Mouse (Mus musculus): ENCODE results near the gene Mettl7a3. TPM values are rescaled to one million over a fixed set of nuclear protein-coding genes. Genes with fewer than 3 reads are reported as not detected.
"Not testable (repeated sequence)": the region's sequence is repeated elsewhere in the genome, so short reads cannot be mapped to it uniquely, and the experiment has no call there.

Mettl7a3 gene
- total and polyA plus RNA-seq, 2 experiments from 2014 or later: not detected

DNA sequence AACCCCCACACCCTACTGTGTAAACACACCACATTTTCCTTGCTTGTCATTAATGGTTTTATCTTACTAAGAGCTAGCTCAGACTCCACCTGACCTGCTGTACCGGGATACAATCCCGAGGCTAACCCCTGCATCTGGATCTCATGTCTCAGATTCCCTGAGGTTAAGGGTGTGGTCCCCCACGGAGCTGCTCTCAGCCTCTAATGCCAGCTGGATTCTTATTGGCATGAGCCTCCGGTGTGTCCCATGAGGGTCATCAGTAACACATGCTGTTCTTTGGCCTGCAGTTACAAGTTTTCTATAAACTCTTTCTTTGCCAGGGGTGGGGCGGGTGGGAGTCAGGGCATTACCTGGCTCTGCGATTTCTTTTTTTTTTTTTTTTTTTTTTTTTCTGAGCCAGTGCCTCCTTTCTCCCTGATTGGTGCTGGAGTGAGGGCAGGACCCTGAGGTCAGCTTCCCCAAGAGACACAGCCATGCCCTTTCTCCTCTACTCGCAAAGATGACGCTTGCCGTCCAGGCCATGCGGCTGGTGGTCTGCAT is 18.1 kb downstream of the Mettl7a3 start, which contains the start of the genes Methig1 and Mettl7a2:
TSS of gene Methig1 (plus strand) at position 439 of the 540 bp plus-strand sequence.
TSS of gene Mettl7a2 (plus strand) at position 490 of the 540 bp plus-strand sequence.
- Histone ChIP-seq H3K27me3 (ENCODE audit: insufficient read depth, low read length) (no peaks in the 10 kb centered on the region), H3K9me3 (ENCODE audit: low read length) (no peaks in the 10 kb centered on the region), H3K4me3 (ENCODE audit: low read depth, low read length) (no peak within 1 kb of the TSS), H3K36me3 (ENCODE audit: insufficient read depth, low read length) (no peaks in the 10 kb centered on the region), H3K27ac (ENCODE audit: low read depth, low read length) (no peak within 1 kb of the TSS), H3K4me2 (ENCODE audit: low read depth, low read length, poor library complexity, severe bottlenecking) (no peak within 1 kb of the TSS), H3K9ac (replicated peaks; ENCODE audit: low read length, poor library complexity, severe bottlenecking) (no peak within 1 kb of the TSS), H3K4me1 (ENCODE audit: insufficient read depth, low read length) (no peaks in the 10 kb centered on the region)
- no peak for TF ChIP-seq CTCF (IDR thresholded peaks at IDR 0.05)
- 85% methylated on average over 10 of the region's 10 CpGs for WGBS
- DNase-seq (ENCODE audit: low spot score) (no peak), ATAC-seq (ENCODE audit: low FRiP score) (no peak)

DNA sequence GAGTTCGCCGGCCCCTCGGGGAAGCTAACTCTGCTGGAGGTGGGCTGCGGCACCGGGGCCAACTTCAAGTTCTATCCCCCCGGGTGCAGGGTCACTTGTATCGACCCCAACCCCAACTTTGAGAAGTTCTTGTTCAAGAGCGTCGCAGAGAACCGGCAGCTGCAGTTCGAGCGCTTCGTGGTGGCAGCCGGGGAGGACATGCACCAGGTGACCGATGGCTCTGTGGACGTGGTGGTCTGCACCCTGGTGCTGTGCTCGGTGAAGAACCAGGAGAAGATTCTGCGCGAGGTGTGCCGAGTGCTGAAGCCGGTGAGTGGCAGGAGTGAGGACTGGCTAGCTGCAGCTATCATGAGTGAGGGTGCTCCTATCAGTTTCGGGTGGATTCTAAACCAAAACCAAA is 18.7 kb downstream of the Mettl7a3 start:
- H3K9me3 ChIP-seq (ENCODE audit: low read length); H3K4me3 ChIP-seq (ENCODE audit: low read depth, low read length); ATAC-seq (ENCODE audit: low FRiP score); H3K4me2 ChIP-seq (ENCODE audit: low read depth, low read length, poor library complexity, severe bottlenecking); H3K4me1 ChIP-seq (ENCODE audit: insufficient read depth, low read length); H3K36me3 ChIP-seq (ENCODE audit: insufficient read depth, low read length); DNase-seq (ENCODE audit: low spot score); H3K9ac ChIP-seq (replicated peaks; ENCODE audit: low read length, poor library complexity, severe bottlenecking); H3K27me3 ChIP-seq (ENCODE audit: insufficient read depth, low read length); H3K27ac ChIP-seq (ENCODE audit: low read depth, low read length): not testable (repeated sequence)
- 87% methylated on average over 12 of the region's 22 CpGs for WGBS

DNA sequence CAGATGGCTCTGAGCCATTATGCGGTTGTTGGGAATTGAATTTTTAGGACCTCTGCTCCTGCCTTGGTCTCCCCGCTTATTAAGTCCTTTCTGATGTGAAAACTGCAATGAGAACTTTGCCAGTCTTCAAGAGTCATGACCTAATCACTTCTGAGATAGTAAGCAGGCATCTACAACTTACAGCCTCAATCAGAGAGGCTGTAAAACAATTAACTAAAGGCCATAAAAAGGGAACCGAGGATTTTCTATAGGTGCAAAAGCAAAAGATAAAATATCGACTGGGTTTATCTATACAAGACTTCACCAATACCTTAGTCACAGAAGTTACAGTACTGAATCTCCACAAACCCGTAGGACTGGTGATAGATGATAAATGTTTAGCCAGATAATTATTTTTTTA is 21.1 kb downstream of the Mettl7a3 start:
- Histone ChIP-seq H3K4me3 (ENCODE audit: low read depth, low read length) (no peak overlapping the region), H3K36me3 (ENCODE audit: insufficient read depth, low read length) (no peaks in the 10 kb centered on the region), H3K27ac (ENCODE audit: low read depth, low read length) (no peak overlapping the region), H3K9me3 (ENCODE audit: low read length) (no peaks in the 10 kb centered on the region), H3K4me2 (ENCODE audit: low read depth, low read length, poor library complexity, severe bottlenecking) (no peak overlapping the region), H3K27me3 (ENCODE audit: insufficient read depth, low read length) (no peaks in the 10 kb centered on the region), H3K4me1 (ENCODE audit: insufficient read depth, low read length) (no peaks in the 10 kb centered on the region), H3K9ac (replicated peaks; ENCODE audit: low read length, poor library complexity, severe bottlenecking) (no peak overlapping the region)
- TF ChIP-seq CTCF (IDR thresholded peaks at IDR 0.05): no peak
- DNase-seq (ENCODE audit: low spot score): no peak
- no peak for ATAC-seq (ENCODE audit: low FRiP score)
- WGBS: 91% methylated on average over 5 of the region's 5 CpGs

DNA sequence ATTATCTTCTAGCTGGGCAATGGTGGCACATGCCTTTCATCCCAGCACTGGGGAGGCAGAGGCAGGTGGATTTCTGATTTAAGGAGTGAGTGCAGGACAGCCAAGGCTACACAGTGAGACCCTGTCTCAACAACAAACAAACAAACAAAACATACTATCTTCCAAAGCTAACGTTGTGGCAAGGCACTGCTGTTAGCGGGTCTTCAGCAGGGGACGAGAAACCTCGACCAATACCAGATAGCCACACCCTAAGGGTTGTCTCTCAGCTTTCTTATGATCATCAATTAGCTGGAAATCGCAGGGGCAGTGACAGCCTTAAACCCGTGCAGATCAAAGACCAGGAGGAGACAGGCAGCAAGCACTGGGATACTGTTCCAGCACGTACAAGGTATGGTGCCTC is 29.5 kb downstream of the Mettl7a3 start, which contains the start of gene Higd1c:
TSS of gene Higd1c (plus strand) at position 301 of the 400 bp plus-strand sequence.
- Histone ChIP-seq H3K4me2 (ENCODE audit: low read depth, low read length, poor library complexity, severe bottlenecking) (no peak within 1 kb of the TSS), H3K4me1 (ENCODE audit: insufficient read depth, low read length) (no peaks in the 10 kb centered on the region), H3K4me3 (ENCODE audit: low read depth, low read length) (no peak within 1 kb of the TSS), H3K27ac (ENCODE audit: low read depth, low read length) (no peak within 1 kb of the TSS), H3K9ac (replicated peaks; ENCODE audit: low read length, poor library complexity, severe bottlenecking) (no peak within 1 kb of the TSS), H3K27me3 (ENCODE audit: insufficient read depth, low read length) (no peaks in the 10 kb centered on the region), H3K36me3 (ENCODE audit: insufficient read depth, low read length) (no peaks in the 10 kb centered on the region), H3K9me3 (ENCODE audit: low read length) (no peaks in the 10 kb centered on the region)
- no peak for DNase-seq (ENCODE audit: low spot score)
- ATAC-seq (ENCODE audit: low FRiP score): no peak
- no peak for TF ChIP-seq CTCF (IDR thresholded peaks at IDR 0.05)
- 78% methylated on average over 7 of the region's 7 CpGs for WGBS

DNA sequence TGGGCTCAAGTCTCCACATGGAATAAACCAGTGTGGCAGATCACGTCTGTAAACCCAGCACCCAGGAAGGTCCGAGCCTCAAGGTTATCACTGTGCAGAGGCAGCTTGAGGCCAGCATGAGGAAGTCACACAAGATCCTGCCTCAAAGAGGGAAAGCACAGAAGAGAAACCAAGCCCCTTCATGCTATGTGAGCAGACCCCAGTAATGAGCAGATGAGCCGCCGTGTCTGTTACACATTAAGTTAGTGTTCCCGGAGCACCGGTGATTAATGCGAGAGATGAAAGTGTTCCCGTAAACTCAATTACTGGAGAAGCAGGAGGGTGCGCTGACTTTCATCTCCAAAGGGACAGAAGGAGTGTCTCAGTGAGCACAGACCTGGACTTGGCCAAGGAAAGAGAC is 31.2 kb downstream of the Mettl7a3 start:
- H3K9ac ChIP-seq (replicated peaks; ENCODE audit: low read length, poor library complexity, severe bottlenecking); H3K4me3 ChIP-seq (ENCODE audit: low read depth, low read length); H3K27me3 ChIP-seq (ENCODE audit: insufficient read depth, low read length); H3K36me3 ChIP-seq (ENCODE audit: insufficient read depth, low read length); H3K9me3 ChIP-seq (ENCODE audit: low read length); H3K4me2 ChIP-seq (ENCODE audit: low read depth, low read length, poor library complexity, severe bottlenecking); H3K27ac ChIP-seq (ENCODE audit: low read depth, low read length); H3K4me1 ChIP-seq (ENCODE audit: insufficient read depth, low read length); ATAC-seq (ENCODE audit: low FRiP score); DNase-seq (ENCODE audit: low spot score): not testable (repeated sequence)
- 53% methylated on average over 9 of the region's 9 CpGs for WGBS

DNA sequence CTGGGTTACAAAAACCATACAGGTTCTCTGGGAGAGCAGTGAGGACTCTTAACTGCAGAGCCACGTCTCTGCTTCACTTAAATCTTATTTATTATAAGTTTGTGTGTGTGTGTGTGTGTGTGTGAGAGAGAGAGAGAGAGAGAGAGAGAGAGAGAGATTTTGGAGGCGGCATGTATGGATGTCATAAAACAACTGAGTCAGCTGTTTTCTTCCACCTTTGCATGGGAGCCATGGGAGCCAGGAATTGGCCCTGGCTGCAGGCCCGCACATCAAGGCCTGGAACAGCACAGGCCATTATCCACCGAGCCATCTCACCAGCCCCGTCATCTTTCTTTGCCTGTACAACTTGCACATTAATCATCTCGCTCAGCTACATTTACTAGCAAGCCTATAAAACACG is 32.4 kb downstream of the Mettl7a3 start:
- Histone ChIP-seq H3K9me3 (ENCODE audit: low read length) (no peaks in the 10 kb centered on the region), H3K9ac (replicated peaks; ENCODE audit: low read length, poor library complexity, severe bottlenecking) (no peak overlapping the region), H3K4me3 (ENCODE audit: low read depth, low read length) (no peak overlapping the region), H3K36me3 (ENCODE audit: insufficient read depth, low read length) (no peaks in the 10 kb centered on the region), H3K4me2 (ENCODE audit: low read depth, low read length, poor library complexity, severe bottlenecking) (no peak overlapping the region), H3K4me1 (ENCODE audit: insufficient read depth, low read length) (no peaks in the 10 kb centered on the region), H3K27ac (ENCODE audit: low read depth, low read length) (no peak overlapping the region), H3K27me3 (ENCODE audit: insufficient read depth, low read length) (no peaks in the 10 kb centered on the region)
- no peak for ATAC-seq (ENCODE audit: low FRiP score)
- DNase-seq (ENCODE audit: low spot score): no peak
- TF ChIP-seq CTCF (IDR thresholded peaks at IDR 0.05): no peak
- WGBS: 91% methylated on average over 7 of the region's 7 CpGs

Measured in midbrain, postnatal 0 days (tissue).